Mouse (Mus musculus): ENCODE results near the gene Pnmt. TPM values are rescaled to one million over a fixed set of nuclear protein-coding genes. Genes with fewer than 3 reads are reported as not detected.

Pnmt gene
- total and polyA plus RNA-seq, 3 experiments: not detected

- Histone ChIP-seq H3K36me3 (replicated peaks in 1 of 2; ENCODE audit: control insufficient read depth in 1 of 2, insufficient read depth in 1 of 2, low read length in 1 of 2) (peaks cover 0 to 17% of the 10 kb centered on the region in 2 experiments), H3K4me2 (ENCODE audit: insufficient read depth, low read depth, poor library complexity, severe bottlenecking) (no peak overlapping the region), H3K4me1 (ENCODE audit: control insufficient read depth in 1 of 2, insufficient read depth in 2 of 2) (peaks cover 0 to 25% of the 10 kb centered on the region in 2 experiments; a peak in 2 of 4 replicates), H3K9ac (ENCODE audit: insufficient read depth, low read depth) (no peak overlapping the region), H3K79me2 (replicated peaks; ENCODE audit: control insufficient read depth, extremely low read depth, insufficient read depth, poor library complexity, severe bottlenecking) (no peaks in the 10 kb centered on the region), H3K27ac (ENCODE audit: insufficient read depth, low read depth) (no peak overlapping the region), H3K9me3 (replicated peaks; ENCODE audit: low read length) (no peaks in the 10 kb centered on the region), H3K4me3 (replicated peaks in 1 of 3; ENCODE audit: low read depth in 2 of 3, low read length in 2 of 3, poor library complexity in 1 of 3) (no peak overlapping the region), H3K27me3 (replicated peaks) (peaks cover 7% of the 10 kb centered on the region)
- in situ Hi-C loops (cut with MboI; ENCODE audit: low pct_ligation_motif_present, low pct_unique_long_range_greater_than_20kb, low sequenced_read_pairs): no loop called here
- TF ChIP-seq CHD1 (IDR thresholded peaks at IDR 0.05; ENCODE audit: low read depth, low read length) (no peak), GABPA (IDR thresholded peaks at IDR 0.05; ENCODE audit: insufficient replicate concordance, low read depth, low read length) (no peak), USF1 (IDR thresholded peaks at IDR 0.05; ENCODE audit: low read depth, low read length) (no peak), ETS1 (conservative IDR thresholded peaks at IDR 0.05; ENCODE audit: low read depth, low read length) (no peak), BHLHE40 (IDR thresholded peaks at IDR 0.05; ENCODE audit: low read depth, low read length) (no peak), MAZ (IDR thresholded peaks at IDR 0.05; ENCODE audit: low read depth, low read length) (no peak), ZKSCAN1 (IDR thresholded peaks at IDR 0.05; ENCODE audit: borderline replicate concordance, low read depth, low read length) (no peak), RAD21 (IDR thresholded peaks at IDR 0.05; ENCODE audit: low read depth, low read length) (no peak), EP300 (IDR thresholded peaks at IDR 0.05; ENCODE audit: low read length) (no peak), ZNF384 (IDR thresholded peaks at IDR 0.05; ENCODE audit: low read depth, low read length) (no peak), UBTF (IDR thresholded peaks at IDR 0.05; ENCODE audit: low read depth, low read length) (no peak), E2F4 (IDR thresholded peaks at IDR 0.05; ENCODE audit: insufficient replicate concordance, low read depth, low read length) (no peak), NELFE (IDR thresholded peaks at IDR 0.05; ENCODE audit: low read depth, low read length) (no peak), MYC (IDR thresholded peaks at IDR 0.05; ENCODE audit: low read depth, low read length) (no peak), SMC3 (IDR thresholded peaks at IDR 0.05; ENCODE audit: low read depth, low read length) (no peak), TBP (conservative IDR thresholded peaks at IDR 0.05; ENCODE audit: low read depth, low read length) (no peak), NRF1 (IDR thresholded peaks at IDR 0.05; ENCODE audit: low read depth, low read length) (no peak), MEF2A (IDR thresholded peaks at IDR 0.05; ENCODE audit: borderline replicate concordance, low read depth, low read length) (no peak)
- dilution Hi-C loops (cut with MboI; ENCODE audit: extremely low pct_ligation_motif_present, extremely low pct_unique_long_range_greater_than_20kb, low sequenced_read_pairs): no loop called here
- DNase-seq (ENCODE audit: extremely low read depth): no peak
These were observed 346 bp downstream of the Pnmt start for GRCm38 (mm10) chr11:98386596-98386995.

DNA sequence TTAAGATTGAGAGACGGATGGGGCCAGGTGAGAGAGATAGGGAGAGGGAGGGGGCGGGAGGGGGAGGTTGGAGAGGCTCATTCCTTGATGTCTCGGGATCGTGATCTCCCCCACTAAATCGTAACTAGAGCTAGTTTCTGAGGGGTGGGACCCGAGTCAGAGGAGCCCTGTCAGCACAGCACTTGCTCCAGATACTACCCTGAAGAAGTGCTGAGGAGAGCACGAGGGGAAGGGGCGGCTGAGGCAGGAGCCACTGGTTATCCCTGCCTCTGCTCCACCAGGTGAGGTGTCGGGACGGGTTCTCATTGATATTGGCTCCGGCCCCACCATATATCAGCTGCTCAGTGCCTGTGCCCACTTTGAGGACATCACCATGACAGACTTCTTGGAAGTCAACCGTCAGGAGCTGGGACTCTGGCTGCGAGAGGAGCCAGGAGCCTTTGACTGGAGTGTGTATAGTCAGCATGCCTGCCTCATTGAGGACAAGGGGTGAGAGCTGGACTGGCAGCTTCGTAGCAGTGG lies 867 bp downstream of the Pnmt start:
- no peak for DNase-seq (ENCODE audit: extremely low read depth)
- in situ Hi-C loops (cut with MboI; ENCODE audit: low pct_ligation_motif_present, low pct_unique_long_range_greater_than_20kb, low sequenced_read_pairs) (no loop called here), dilution Hi-C loops (cut with MboI; ENCODE audit: extremely low pct_ligation_motif_present, extremely low pct_unique_long_range_greater_than_20kb, low sequenced_read_pairs) (no loop called here)
- Histone ChIP-seq H3K36me3 (replicated peaks in 1 of 2; ENCODE audit: control insufficient read depth in 1 of 2, insufficient read depth in 1 of 2, low read length in 1 of 2) (peaks cover 0 to 13% of the 10 kb centered on the region in 2 experiments), H3K27ac (ENCODE audit: insufficient read depth, low read depth) (no peak overlapping the region), H3K9me3 (replicated peaks; ENCODE audit: low read length) (no peaks in the 10 kb centered on the region), H3K4me3 (replicated peaks in 1 of 3; ENCODE audit: low read depth in 2 of 3, low read length in 2 of 3, poor library complexity in 1 of 3) (no peak overlapping the region), H3K4me1 (ENCODE audit: control insufficient read depth in 1 of 2, insufficient read depth in 2 of 2) (peaks cover 0 to 29% of the 10 kb centered on the region in 2 experiments; a peak in 2 of 4 replicates), H3K27me3 (replicated peaks) (peaks cover 7% of the 10 kb centered on the region), H3K4me2 (ENCODE audit: insufficient read depth, low read depth, poor library complexity, severe bottlenecking) (no peak overlapping the region), H3K9ac (ENCODE audit: insufficient read depth, low read depth) (no peak overlapping the region), H3K79me2 (replicated peaks; ENCODE audit: control insufficient read depth, extremely low read depth, insufficient read depth, poor library complexity, severe bottlenecking) (no peaks in the 10 kb centered on the region)
- TF ChIP-seq UBTF (IDR thresholded peaks at IDR 0.05; ENCODE audit: low read depth, low read length) (no peak), JUN (IDR thresholded peaks at IDR 0.05; ENCODE audit: insufficient read depth, low read depth, low read length) (no peak), PAX5 (IDR thresholded peaks at IDR 0.05; ENCODE audit: low read length) (no peak), NRF1 (IDR thresholded peaks at IDR 0.05; ENCODE audit: low read depth, low read length) (no peak), ZC3H11A (IDR thresholded peaks at IDR 0.05; ENCODE audit: low read depth, low read length) (no peak), KAT2A (IDR thresholded peaks at IDR 0.05; ENCODE audit: insufficient replicate concordance, low read length) (no peak), HCFC1 (IDR thresholded peaks at IDR 0.05; ENCODE audit: low read depth, low read length) (no peak), CHD1 (IDR thresholded peaks at IDR 0.05; ENCODE audit: low read depth, low read length) (no peak), BHLHE40 (IDR thresholded peaks at IDR 0.05; ENCODE audit: low read depth, low read length) (no peak), MXI1 (IDR thresholded peaks at IDR 0.05; ENCODE audit: low read depth, low read length) (no peak), TCF12 (IDR thresholded peaks at IDR 0.05; ENCODE audit: low read depth, low read length) (no peak), ZMIZ1 (IDR thresholded peaks at IDR 0.05; ENCODE audit: low read depth, low read length) (no peak), ETS1 (conservative IDR thresholded peaks at IDR 0.05; ENCODE audit: low read depth, low read length) (no peak), USF2 (conservative IDR thresholded peaks at IDR 0.05; ENCODE audit: low read depth, low read length) (no peak), MEF2A (IDR thresholded peaks at IDR 0.05; ENCODE audit: borderline replicate concordance, low read depth, low read length) (no peak)

Measured in CH12.LX (cell line).